Mouse (Mus musculus) hindbrain, embryonic 11.5 days (tissue): ENCODE data around the gene Add3. TPM values are rescaled to one million over a fixed set of nuclear protein-coding genes. Genes with fewer than 3 reads are reported as not detected.

Experiments
- ATAC-seq: fragments of 200-750 bp; cut with Nextera tagmentation; 2 replicates; pipeline ENCODE4 v1.8.0; 2017; ENCODE audit warnings: mild to moderate bottlenecking, moderate TSS enrichment, moderate library complexity; ENCODE audit not compliant: low FRiP score
- DNase-seq: peaks from one replicate; pipeline ENCODE4 v3.0.0-alpha.2; 2015; ENCODE audit warnings: low spot score
- H3K27ac ChIP-seq: fragments of 300-500 bp; sonication (generic); 2 replicates; pipeline ENCODE4 v1.5.1; 2014; ENCODE audit warnings: mild to moderate bottlenecking, low read depth, low read length
- H3K27me3 ChIP-seq: fragments of 300-500 bp; sonication (generic); 2 replicates; pipeline ENCODE4 v1.6.1; 2014; ENCODE audit warnings: mild to moderate bottlenecking, low read length, moderate library complexity, mixed read lengths; ENCODE audit not compliant: control insufficient read depth, insufficient read depth
- H3K36me3 ChIP-seq: fragments of 300-500 bp; sonication (generic); 2 replicates; pipeline ENCODE4 v1.6.1; 2014; ENCODE audit warnings: mild to moderate bottlenecking, low read length, moderate library complexity, mixed read lengths; ENCODE audit not compliant: control insufficient read depth, insufficient read depth
- H3K4me1 ChIP-seq: fragments of 300-500 bp; sonication (generic); replicated peaks from 2 replicates; pipeline ENCODE4 v1.6.1; 2014; ENCODE audit warnings: low read length, mixed read lengths; ENCODE audit not compliant: control insufficient read depth, insufficient read depth
- H3K4me2 ChIP-seq: fragments of 300-500 bp; sonication (generic); replicated peaks from 2 replicates; pipeline ENCODE4 v1.6.1; 2014; ENCODE audit warnings: mild to moderate bottlenecking, low read depth, low read length
- H3K4me3 ChIP-seq: fragments of 300-500 bp; sonication (generic); 2 replicates; pipeline ENCODE4 v1.5.1; 2014; ENCODE audit warnings: low read depth, low read length
- H3K9ac ChIP-seq: fragments of 300-500 bp; sonication (generic); 2 replicates; pipeline ENCODE4 v1.6.1; 2014; ENCODE audit warnings: low read depth, low read length
- H3K9me3 ChIP-seq: fragments of 300-500 bp; sonication (generic); 2 replicates; pipeline ENCODE4 v1.6.1; 2016; ENCODE audit warnings: low read length; ENCODE audit not compliant: control insufficient read depth
- WGBS: fragments of 180-500 bp; shearing (Covaris S2); extraction: QIAGEN DNeasy Blood & Tissue Kit; methylation state at CpG from one replicate; pipeline ENCODE4 v1.1.7; 2014; 5-methylcytosine and 5-hydroxymethylcytosine counted together
- polyA plus RNA-seq: library from polyadenylated mRNA; unstranded; fragments of >200 nt; fragmentation: Nextera tagmentation; extraction: Ambion mirVana; gene quantifications from 2 replicates; pipeline ENCODE4 v1.2.1, GENCODE M21; 2014

The Add3 gene
- polyA plus RNA-seq, 1 experiment from 2014 or later = 46.6 TPM

- DNase-seq = no peak
- H3K4me1 ChIP-seq = no peaks in the 10 kb centered on the region
- ATAC-seq = no peak
- H3K4me3 ChIP-seq = no peak overlapping the region
- no peak overlapping the region for H3K27ac ChIP-seq
- H3K27me3 ChIP-seq = no peaks in the 10 kb centered on the region
- no peak overlapping the region for H3K4me2 ChIP-seq
- no peaks in the 10 kb centered on the region for H3K9me3 ChIP-seq
- WGBS = 92% methylated on average over 2 of the region's 2 CpGs
- no peak overlapping the region for H3K9ac ChIP-seq
- H3K36me3 ChIP-seq = no peaks in the 10 kb centered on the region
Observed at GRCm38 (mm10) chr19:53206986-53207385, 66.7 kb downstream of the Add3 start.

- no peaks in the 10 kb centered on the region for H3K27me3 ChIP-seq
- ATAC-seq = no peak
- 95% methylated on average over 7 of the region's 7 CpGs for WGBS
- H3K4me1 ChIP-seq = no peaks in the 10 kb centered on the region
- no peaks in the 10 kb centered on the region for H3K36me3 ChIP-seq
- no peak overlapping the region for H3K4me3 ChIP-seq
- H3K9ac ChIP-seq = no peak overlapping the region
- DNase-seq = no peak
- no peak overlapping the region for H3K4me2 ChIP-seq
- H3K9me3 ChIP-seq = no peaks in the 10 kb centered on the region
- H3K27ac ChIP-seq = no peak overlapping the region
Observed at GRCm38 (mm10) chr19:53208830-53209229, 68.6 kb downstream of the Add3 start.

GRCm38 (mm10) chr19:53210251-53210650 lies 70.0 kb downstream of the Add3 start:
- no peak for DNase-seq
- Histone ChIP-seq H3K27me3 (no peaks in the 10 kb centered on the region), H3K4me2 (no peak overlapping the region), H3K4me3 (no peak overlapping the region), H3K9me3 (no peaks in the 10 kb centered on the region), H3K9ac (no peak overlapping the region), H3K4me1 (no peaks in the 10 kb centered on the region), H3K36me3 (no peaks in the 10 kb centered on the region), H3K27ac (no peak overlapping the region)
- no peak for ATAC-seq
- 79% methylated on average over 2 of the region's 2 CpGs for WGBS

- Histone ChIP-seq H3K27ac (no peak overlapping the region), H3K4me2 (no peak overlapping the region), H3K27me3 (no peaks in the 10 kb centered on the region), H3K4me1 (no peaks in the 10 kb centered on the region), H3K9me3 (no peaks in the 10 kb centered on the region), H3K36me3 (no peaks in the 10 kb centered on the region), H3K9ac (no peak overlapping the region), H3K4me3 (no peak overlapping the region)
- WGBS = 88% methylated on average over 2 of the region's 2 CpGs
- ATAC-seq (no peak), DNase-seq (no peak)
Observed at GRCm38 (mm10) chr19:53215352-53215751, 75.1 kb downstream of the Add3 start.

GRCm38 (mm10) chr19:53216761-53217538 lies 76.7 kb downstream of the Add3 start:
- WGBS = 88% methylated on average over 18 of the region's 18 CpGs

GRCm38 (mm10) chr19:53217837-53218236 lies 77.6 kb downstream of the Add3 start:
- ATAC-seq = no peak
- no peak overlapping the region for H3K27ac ChIP-seq
- no peak for DNase-seq
- no peak overlapping the region for H3K4me2 ChIP-seq
- H3K9me3 ChIP-seq = no peaks in the 10 kb centered on the region
- H3K36me3 ChIP-seq = no peaks in the 10 kb centered on the region
- H3K4me3 ChIP-seq = no peak overlapping the region
- no peaks in the 10 kb centered on the region for H3K27me3 ChIP-seq
- no peak overlapping the region for H3K9ac ChIP-seq
- no peaks in the 10 kb centered on the region for H3K4me1 ChIP-seq
- WGBS = 92% methylated on average over 8 of the region's 8 CpGs

More at GRCm38 (mm10) chr19:53216761-53217538, 76.7 kb downstream of the Add3 start:
- no peaks in the 10 kb centered on the region for H3K4me1 ChIP-seq
- H3K4me3 ChIP-seq = no peak overlapping the region
- DNase-seq = no peak
- H3K4me2 ChIP-seq = no peak overlapping the region
- no peak overlapping the region for H3K9ac ChIP-seq
- H3K27me3 ChIP-seq = no peaks in the 10 kb centered on the region
- H3K27ac ChIP-seq = no peak overlapping the region
- no peaks in the 10 kb centered on the region for H3K9me3 ChIP-seq
- H3K36me3 ChIP-seq = no peaks in the 10 kb centered on the region
- ATAC-seq = no peak

GRCm38 (mm10) chr19:53219305-53219704 lies 79.1 kb downstream of the Add3 start:
- no peak overlapping the region for H3K9ac ChIP-seq
- no peaks in the 10 kb centered on the region for H3K9me3 ChIP-seq
- 78% methylated on average over 3 of the region's 3 CpGs for WGBS
- no peaks in the 10 kb centered on the region for H3K4me1 ChIP-seq
- ATAC-seq (no peak), DNase-seq (no peak)
- H3K36me3 ChIP-seq = no peaks in the 10 kb centered on the region
- no peak overlapping the region for H3K4me2 ChIP-seq
- H3K27ac ChIP-seq = no peak overlapping the region
- H3K27me3 ChIP-seq = no peaks in the 10 kb centered on the region
- no peak overlapping the region for H3K4me3 ChIP-seq

GRCm38 (mm10) chr19:53221186-53221585 lies 80.9 kb downstream of the Add3 start:
- 96% methylated on average over 3 of the region's 3 CpGs for WGBS
- no peaks in the 10 kb centered on the region for H3K4me1 ChIP-seq
- H3K4me3 ChIP-seq = no peak overlapping the region
- H3K27ac ChIP-seq = no peak overlapping the region
- no peak overlapping the region for H3K9ac ChIP-seq
- no peaks in the 10 kb centered on the region for H3K36me3 ChIP-seq
- H3K27me3 ChIP-seq = no peaks in the 10 kb centered on the region
- no peak for ATAC-seq
- H3K9me3 ChIP-seq = no peaks in the 10 kb centered on the region
- no peak for DNase-seq
- H3K4me2 ChIP-seq = no peak overlapping the region
